Mouse (Mus musculus) right cerebral cortex, postnatal 10 days (tissue): ENCODE measurements at regions not wholly inside any gene's neighbourhood (a gene's known extent, or its start where the extent isn't known, plus 50 kb on each side); places are given as distances from the start of the nearest gene placed in this dataset.

Experiments used
- DNase-seq, 2 experiments: peaks; one replicate each; pipeline ENCODE4 v3.0.0; 2021; ENCODE audit warnings: low spot score in 2 of 2

- DNase-seq: no peak
Observed at GRCm38 (mm10) chr8:128039341-128040064, 318.9 kb upstream of the Nrp1 start.

- DNase-seq: no peak
Observed at GRCm38 (mm10) chr8:128042877-128043276, 315.5 kb upstream of the Nrp1 start.

- no peak for DNase-seq
Observed at GRCm38 (mm10) chr8:128043392-128043791, 315.0 kb upstream of the Nrp1 start.

- DNase-seq: no peak
Observed at GRCm38 (mm10) chr8:128056251-128056650, 302.2 kb upstream of the Nrp1 start.

GRCm38 (mm10) chr8:128057845-128058244 is 300.6 kb upstream of the Nrp1 start:
- no peak for DNase-seq

GRCm38 (mm10) chr8:128059817-128060216 is 298.6 kb upstream of the Nrp1 start:
- DNase-seq: no peak

GRCm38 (mm10) chr8:128064211-128064610 is 294.2 kb upstream of the Nrp1 start:
- no peak for DNase-seq

- no peak for DNase-seq
Observed at GRCm38 (mm10) chr8:128065127-128065526, 293.3 kb upstream of the Nrp1 start.

- no peak for DNase-seq
Observed at GRCm38 (mm10) chr8:128065964-128066680, 292.3 kb upstream of the Nrp1 start.

- no peak for DNase-seq
Observed at GRCm38 (mm10) chr8:128069749-128070148, 288.7 kb upstream of the Nrp1 start.

GRCm38 (mm10) chr8:128075566-128075965 is 282.8 kb upstream of the Nrp1 start:
- no peak for DNase-seq

GRCm38 (mm10) chr8:128076226-128076625 is 282.2 kb upstream of the Nrp1 start:
- DNase-seq: no peak

GRCm38 (mm10) chr8:128078740-128079139 is 279.7 kb upstream of the Nrp1 start:
- no peak for DNase-seq

GRCm38 (mm10) chr8:128085800-128086199 is 272.6 kb upstream of the Nrp1 start:
- no peak for DNase-seq

- DNase-seq: no peak
Observed at GRCm38 (mm10) chr8:128087500-128087899, 270.9 kb upstream of the Nrp1 start.

- DNase-seq: peak; percentile 32 to 38
Observed at GRCm38 (mm10) chr8:128092826-128093225, 265.6 kb upstream of the Nrp1 start.

- DNase-seq: no peak
Observed at GRCm38 (mm10) chr8:128095451-128095850, 263.0 kb upstream of the Nrp1 start.

GRCm38 (mm10) chr8:128097601-128098000 is 260.8 kb upstream of the Nrp1 start:
- no peak for DNase-seq

GRCm38 (mm10) chr8:128103380-128103779 is 255.0 kb upstream of the Nrp1 start:
- no peak for DNase-seq

GRCm38 (mm10) chr8:128106569-128106968 is 251.8 kb upstream of the Nrp1 start:
- DNase-seq: no peak

- no peak for DNase-seq
Observed at GRCm38 (mm10) chr8:128107041-128107440, 251.4 kb upstream of the Nrp1 start.

- no peak for DNase-seq
Observed at GRCm38 (mm10) chr8:128109036-128109435, 249.4 kb upstream of the Nrp1 start.

- DNase-seq: no peak
Observed at GRCm38 (mm10) chr8:128111132-128111531, 247.3 kb upstream of the Nrp1 start.
